Mouse (Mus musculus) liver, embryonic 13.5 days (tissue): ENCODE results near the gene Galnt17. TPM values are rescaled to one million over a fixed set of nuclear protein-coding genes. Genes with fewer than 3 reads are reported as not detected.

Experiments
- ATAC-seq: fragments of 200-750 bp; cut with Nextera tagmentation; 2 replicates; pipeline ENCODE4 v1.8.0; 2017; ENCODE audit warnings: low read depth, mild to moderate bottlenecking, moderate number of reproducible peaks, moderate library complexity
- DNase-seq: peaks from one replicate; pipeline ENCODE4 v3.0.0; 2022
- H3K27ac ChIP-seq: fragments of 300-500 bp; sonication (generic); 2 replicates; pipeline ENCODE4 v1.5.1; 2015; ENCODE audit warnings: moderate library complexity, mild to moderate bottlenecking, inconsistent platforms
- H3K27me3 ChIP-seq: fragments of 300-500 bp; sonication (generic); 2 replicates; pipeline ENCODE4 v1.6.1; 2015; ENCODE audit warnings: mild to moderate bottlenecking, inconsistent platforms
- H3K36me3 ChIP-seq: fragments of 300-500 bp; sonication (generic); 2 replicates; pipeline ENCODE4 v1.6.1; 2015; ENCODE audit warnings: mild to moderate bottlenecking, inconsistent platforms
- H3K4me1 ChIP-seq: fragments of 300-500 bp; sonication (generic); replicated peaks from 2 replicates; pipeline ENCODE4 v1.6.1; 2015; ENCODE audit warnings: inconsistent platforms
- H3K4me2 ChIP-seq: fragments of 300-500 bp; sonication (generic); 2 replicates; pipeline ENCODE4 v1.6.1; 2015; ENCODE audit warnings: inconsistent platforms, mild to moderate bottlenecking, moderate library complexity
- H3K4me3 ChIP-seq: fragments of 300-500 bp; sonication (generic); replicated peaks from 2 replicates; pipeline ENCODE4 v1.5.1; 2015; ENCODE audit warnings: mild to moderate bottlenecking, inconsistent platforms
- H3K9ac ChIP-seq: fragments of 300-500 bp; sonication (generic); 2 replicates; pipeline ENCODE4 v1.6.1; 2015; ENCODE audit warnings: mild to moderate bottlenecking, inconsistent platforms
- H3K9me3 ChIP-seq: fragments of 300-500 bp; sonication (generic); replicated peaks from 2 replicates; pipeline ENCODE4 v1.6.1; 2016; ENCODE audit warnings: inconsistent platforms
- WGBS: fragments of 180-500 bp; shearing (Covaris S2); methylation state at CpG from one replicate; pipeline ENCODE4 v1.1.7; 2015; ENCODE audit not compliant: insufficient replicate concordance; 5-methylcytosine and 5-hydroxymethylcytosine counted together
- polyA plus RNA-seq: library from polyadenylated mRNA; unstranded; fragments of >200 nt; fragmentation: Nextera tagmentation; extraction: Ambion mirVana; gene quantifications from 2 replicates; pipeline ENCODE4 v1.2.1, GENCODE M21; 2015

The Galnt17 gene
- polyA plus RNA-seq, 1 experiment from 2014 or later = 0.03 TPM

- Histone ChIP-seq H3K27me3 (no peaks in the 10 kb centered on the region), H3K4me1 (no peaks in the 10 kb centered on the region), H3K9ac (no peak overlapping the region), H3K4me3 (no peak overlapping the region), H3K27ac (no peak overlapping the region), H3K9me3 (peaks cover 6% of the 10 kb centered on the region; the same call in 1 of the 2 replicates), H3K4me2 (no peak overlapping the region), H3K36me3 (no peaks in the 10 kb centered on the region)
- DNase-seq = no peak
- 72% methylated on average over 8 of the region's 8 CpGs for WGBS
- ATAC-seq = no peak
Measured at GRCm38 (mm10) chr5:130979321-130979720, 329.0 kb downstream of the Galnt17 start.

DNA sequence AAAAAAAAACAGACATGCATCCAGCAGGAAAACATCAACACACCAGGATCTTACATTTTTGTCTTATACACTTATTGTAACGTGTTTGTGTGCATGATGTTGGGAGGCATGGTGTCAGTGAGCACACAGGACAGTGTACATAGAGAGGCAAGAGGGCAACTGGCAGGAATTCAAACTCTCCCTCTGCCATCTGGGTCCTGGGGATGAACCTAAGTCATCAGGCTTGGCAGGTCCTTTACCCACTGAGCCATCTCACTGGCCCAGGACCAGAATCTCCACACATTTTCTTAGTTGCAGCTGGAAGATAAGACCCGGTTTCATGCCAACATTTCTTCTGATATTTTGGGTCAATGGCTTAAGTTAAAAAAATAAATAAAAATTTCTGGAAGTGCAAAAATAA, 329.4 kb downstream of the Galnt17 start:
- no peaks in the 10 kb centered on the region for H3K4me1 ChIP-seq
- no peak for ATAC-seq
- no peak overlapping the region for H3K27ac ChIP-seq
- 54% methylated on average over 2 of the region's 2 CpGs for WGBS
- H3K4me2 ChIP-seq = no peak overlapping the region
- peaks cover 3% of the 10 kb centered on the region; the same call in 1 of the 2 replicates for H3K9me3 ChIP-seq
- no peaks in the 10 kb centered on the region for H3K36me3 ChIP-seq
- DNase-seq = no peak
- H3K4me3 ChIP-seq = no peak overlapping the region
- H3K27me3 ChIP-seq = no peaks in the 10 kb centered on the region
- H3K9ac ChIP-seq = no peak overlapping the region

- H3K4me3 ChIP-seq = no peak overlapping the region
- no peak overlapping the region for H3K27ac ChIP-seq
- H3K9me3 ChIP-seq = no peaks in the 10 kb centered on the region; the same call in 1 of the 2 replicates
- H3K9ac ChIP-seq = no peak overlapping the region
- no peak overlapping the region for H3K4me2 ChIP-seq
- DNase-seq = no peak
- no peaks in the 10 kb centered on the region for H3K36me3 ChIP-seq
- ATAC-seq = no peak
- H3K4me1 ChIP-seq = no peaks in the 10 kb centered on the region
- 72% methylated on average over 3 of the region's 3 CpGs for WGBS
- no peaks in the 10 kb centered on the region for H3K27me3 ChIP-seq
Measured at GRCm38 (mm10) chr5:130977999-130978398, 330.3 kb downstream of the Galnt17 start.

- Histone ChIP-seq H3K4me3 (no peak overlapping the region), H3K4me1 (no peaks in the 10 kb centered on the region), H3K4me2 (no peak overlapping the region), H3K9ac (no peak overlapping the region), H3K27me3 (no peaks in the 10 kb centered on the region), H3K27ac (no peak overlapping the region), H3K9me3 (0 out of 2 replicates have a peak, but pooled peaks cover 4% of the 10 kb centered on the region), H3K36me3 (no peaks in the 10 kb centered on the region)
- no peak for DNase-seq
- WGBS = 71% methylated on average over 7 of the region's 7 CpGs
- no peak for ATAC-seq
Measured at GRCm38 (mm10) chr5:130952361-130952760, 355.9 kb downstream of the Galnt17 start.

DNA sequence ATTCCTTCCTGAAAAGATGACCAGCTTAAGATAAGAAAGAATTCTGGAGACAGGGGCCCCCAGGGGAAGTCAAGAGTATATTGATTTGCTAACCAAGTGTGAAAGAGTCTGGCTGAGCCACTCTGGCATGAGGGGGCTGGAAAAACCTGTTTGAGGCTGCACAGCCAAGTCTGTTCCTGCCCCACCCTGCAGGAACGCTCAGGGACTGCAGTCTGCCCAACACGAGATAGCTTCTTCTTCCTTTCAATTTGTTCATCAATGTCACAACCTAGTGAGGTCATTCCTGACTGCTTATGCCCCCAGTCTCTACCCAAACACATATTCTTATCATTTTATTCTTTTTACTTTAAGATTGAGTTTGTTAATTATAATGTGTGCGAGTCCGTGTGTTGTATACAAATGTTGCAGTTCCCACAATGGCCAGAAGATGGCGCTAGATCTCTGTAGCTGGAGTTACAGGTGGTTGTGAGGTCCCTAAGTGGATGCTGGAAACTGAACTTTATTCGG, 357.4 kb downstream of the Galnt17 start:
- H3K4me2 ChIP-seq = no peak overlapping the region
- WGBS = 31% methylated on average over 6 of the region's 6 CpGs
- no peak for DNase-seq
- no peaks in the 10 kb centered on the region for H3K4me1 ChIP-seq
- no peak overlapping the region for H3K4me3 ChIP-seq
- no peaks in the 10 kb centered on the region for H3K36me3 ChIP-seq
- no peak overlapping the region for H3K9ac ChIP-seq
- 0 out of 2 replicates have a peak, but pooled peaks cover 4% of the 10 kb centered on the region for H3K9me3 ChIP-seq
- ATAC-seq = no peak
- no peak overlapping the region for H3K27ac ChIP-seq
- no peaks in the 10 kb centered on the region for H3K27me3 ChIP-seq

DNA sequence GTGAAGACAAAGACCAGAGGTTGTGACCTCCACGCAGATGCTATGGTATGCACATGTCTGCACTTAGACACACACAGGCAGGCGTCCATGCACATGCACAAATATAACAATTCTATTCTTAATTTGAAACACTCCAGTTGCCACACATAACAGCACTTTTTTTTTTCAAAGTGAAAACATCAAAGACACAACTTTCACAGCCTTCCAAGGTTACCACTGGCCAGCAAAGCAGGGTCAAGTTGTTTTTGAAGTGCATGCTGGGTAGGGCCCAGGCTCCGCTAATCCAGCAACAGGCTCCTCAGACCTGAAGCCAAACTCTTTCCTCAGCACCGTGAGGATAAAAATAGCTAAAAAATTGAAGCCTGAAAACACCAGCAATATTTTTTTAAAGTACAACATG, 357.9 kb downstream of the Galnt17 start:
- H3K36me3 ChIP-seq = no peaks in the 10 kb centered on the region
- no peaks in the 10 kb centered on the region for H3K4me1 ChIP-seq
- no peaks in the 10 kb centered on the region for H3K27me3 ChIP-seq
- no peak overlapping the region for H3K9ac ChIP-seq
- H3K27ac ChIP-seq = no peak overlapping the region
- 49% methylated on average over 4 of the region's 4 CpGs for WGBS
- 0 out of 2 replicates have a peak, but pooled peaks cover 4% of the 10 kb centered on the region for H3K9me3 ChIP-seq
- H3K4me3 ChIP-seq = no peak overlapping the region
- no peak overlapping the region for H3K4me2 ChIP-seq
- ATAC-seq = no peak
- DNase-seq = no peak

DNA sequence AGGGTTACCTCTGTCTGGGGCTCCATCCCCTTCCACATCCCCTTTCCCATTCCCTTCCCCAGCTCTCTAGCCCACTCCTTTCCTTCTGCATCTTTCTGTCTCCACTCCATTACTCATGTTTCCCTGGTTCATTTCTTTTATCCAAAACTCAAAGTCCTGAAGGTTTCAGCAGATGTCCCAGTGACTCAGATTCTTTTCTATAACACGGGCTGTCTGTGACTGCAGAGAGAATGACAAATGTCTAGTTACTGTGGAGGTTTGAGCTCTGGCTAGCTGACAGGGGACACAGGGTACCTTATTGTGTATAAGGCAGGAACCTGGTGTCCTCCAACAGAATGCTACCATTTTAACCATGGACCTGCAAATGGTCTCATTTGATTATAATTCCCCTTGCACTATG, 358.6 kb downstream of the Galnt17 start:
- Histone ChIP-seq H3K27me3 (no peaks in the 10 kb centered on the region), H3K36me3 (no peaks in the 10 kb centered on the region), H3K4me1 (no peaks in the 10 kb centered on the region), H3K4me2 (no peak overlapping the region), H3K4me3 (no peak overlapping the region), H3K27ac (no peak overlapping the region), H3K9ac (no peak overlapping the region), H3K9me3 (peaks cover 4% of the 10 kb centered on the region; the same call in 1 of the 2 replicates)
- no peak for DNase-seq
- ATAC-seq = no peak
- 53% methylated on average over 1 of the region's 1 CpGs for WGBS

- peaks cover 13% of the 10 kb centered on the region; the same call in 1 of the 2 replicates for H3K9me3 ChIP-seq
- H3K27me3 ChIP-seq = no peaks in the 10 kb centered on the region
- WGBS = 49% methylated on average over 4 of the region's 4 CpGs
- DNase-seq (no peak), ATAC-seq (no peak)
- H3K36me3 ChIP-seq = no peaks in the 10 kb centered on the region
- no peaks in the 10 kb centered on the region for H3K4me1 ChIP-seq
- no peak overlapping the region for H3K4me2 ChIP-seq
- H3K9ac ChIP-seq = no peak overlapping the region
- no peak overlapping the region for H3K27ac ChIP-seq
- no peak overlapping the region for H3K4me3 ChIP-seq
Measured at GRCm38 (mm10) chr5:130938911-130939608, 369.2 kb downstream of the Galnt17 start.

DNA sequence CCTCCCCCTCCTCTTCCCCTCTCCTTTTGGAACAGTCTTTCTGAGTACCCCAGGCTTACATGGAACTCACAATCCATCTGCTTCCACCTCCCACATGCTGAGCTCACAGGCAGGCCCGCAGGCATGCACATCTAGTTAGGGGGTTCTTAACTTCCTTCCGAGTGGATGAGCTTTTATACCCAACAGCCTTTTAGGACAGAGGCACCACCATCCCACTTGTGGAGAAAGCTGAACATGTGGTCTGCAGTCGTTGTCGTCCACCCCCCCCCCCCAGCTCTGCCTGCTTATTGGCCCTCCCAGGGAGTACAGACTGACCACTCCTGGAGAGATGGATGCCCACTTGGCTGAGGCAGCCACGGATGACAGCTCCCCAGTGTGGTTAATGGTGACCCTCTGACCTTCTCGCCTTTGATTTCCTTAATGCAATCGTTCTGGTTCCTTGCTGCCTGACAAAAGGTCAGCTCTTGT, 370.0 kb downstream of the Galnt17 start:
- H3K9ac ChIP-seq = no peak overlapping the region
- no peak overlapping the region for H3K4me2 ChIP-seq
- 21% methylated on average over 7 of the region's 7 CpGs for WGBS
- no peaks in the 10 kb centered on the region for H3K27me3 ChIP-seq
- no peak for ATAC-seq
- no peak overlapping the region for H3K4me3 ChIP-seq
- DNase-seq = no peak
- no peak overlapping the region for H3K27ac ChIP-seq
- H3K9me3 ChIP-seq = peaks cover 13% of the 10 kb centered on the region; the same call in 1 of the 2 replicates
- H3K4me1 ChIP-seq = no peaks in the 10 kb centered on the region
- H3K36me3 ChIP-seq = no peaks in the 10 kb centered on the region

DNA sequence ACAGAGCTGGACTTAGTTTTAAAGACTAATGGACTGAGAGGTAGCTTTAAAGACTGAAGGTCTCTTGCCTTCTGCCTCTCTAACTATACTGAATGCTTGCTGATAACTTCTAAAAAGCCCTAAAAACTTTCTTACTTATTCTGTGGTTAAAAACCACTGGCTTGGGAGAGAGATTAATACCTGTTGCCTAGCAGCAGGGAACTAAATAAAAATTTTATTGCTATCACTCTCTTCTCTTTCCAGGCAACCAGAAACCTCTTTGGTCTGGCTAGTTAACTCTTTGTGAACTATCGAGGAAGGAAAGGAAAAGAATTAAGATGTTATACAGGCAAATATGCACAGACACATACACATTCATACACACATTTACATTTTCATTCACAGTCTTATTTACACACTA, 377.3 kb downstream of the Galnt17 start:
- no peak for ATAC-seq
- Histone ChIP-seq H3K4me2 (no peak overlapping the region), H3K4me3 (no peak overlapping the region), H3K27me3 (no peaks in the 10 kb centered on the region), H3K4me1 (no peaks in the 10 kb centered on the region), H3K9ac (no peak overlapping the region), H3K36me3 (no peaks in the 10 kb centered on the region), H3K9me3 (peaks cover 9% of the 10 kb centered on the region; the same call in 1 of the 2 replicates), H3K27ac (no peak overlapping the region)
- DNase-seq = no peak
- 57% methylated on average over 1 of the region's 1 CpGs for WGBS

DNA sequence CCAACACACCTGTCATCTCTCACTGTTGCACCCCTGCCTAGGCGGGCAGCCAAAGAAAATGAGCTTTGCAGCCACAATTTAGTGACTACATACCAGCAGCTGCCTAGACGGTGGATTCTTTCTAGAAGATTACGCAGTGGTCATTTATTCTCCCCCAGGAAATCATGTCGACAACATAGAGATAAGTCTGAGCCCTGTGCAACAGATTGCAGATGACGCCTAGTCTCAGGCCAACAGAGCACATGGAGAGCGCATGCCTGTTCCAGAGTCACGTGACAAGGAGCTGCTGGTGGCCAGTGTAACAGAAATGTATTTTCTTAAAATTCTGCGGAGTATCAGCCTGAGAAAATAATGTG, 380.5 kb downstream of the Galnt17 start:
- no peaks in the 10 kb centered on the region for H3K27me3 ChIP-seq
- no peak overlapping the region for H3K9ac ChIP-seq
- no peak overlapping the region for H3K4me2 ChIP-seq
- ATAC-seq (no peak), DNase-seq (no peak)
- H3K36me3 ChIP-seq = no peaks in the 10 kb centered on the region
- H3K4me3 ChIP-seq = no peak overlapping the region
- WGBS = 63% methylated on average over 8 of the region's 8 CpGs
- peaks cover 9% of the 10 kb centered on the region; the same call in 1 of the 2 replicates for H3K9me3 ChIP-seq
- no peaks in the 10 kb centered on the region for H3K4me1 ChIP-seq
- no peak overlapping the region for H3K27ac ChIP-seq
